Mouse (Mus musculus) left cerebral cortex, postnatal 25 days (tissue): ENCODE data around the gene Snx32. TPM values are rescaled to one million over a fixed set of nuclear protein-coding genes. Genes with fewer than 3 reads are reported as not detected.

Experiments
- DNase-seq, 2 experiments: peaks; one replicate each; pipeline ENCODE4 v3.0.0; 2022; ENCODE audit warnings: low spot score in 2 of 2, mixed read lengths in 1 of 2
- intact Hi-C: fragments of 180-260 bp; cut with DNase I; formaldehyde crosslinking; loops from one replicate; pipeline ENCODE4 v1.15.1; 2025
- total RNA-seq, 2 experiments: library from RNA; stranded (reverse); gene quantifications; 2 replicates each; pipeline ENCODE4 v1.2.3; 2021

Gene Snx32
- total RNA-seq, 2 experiments from 2014 or later, result 80.4 to 81.0 TPM

DNA sequence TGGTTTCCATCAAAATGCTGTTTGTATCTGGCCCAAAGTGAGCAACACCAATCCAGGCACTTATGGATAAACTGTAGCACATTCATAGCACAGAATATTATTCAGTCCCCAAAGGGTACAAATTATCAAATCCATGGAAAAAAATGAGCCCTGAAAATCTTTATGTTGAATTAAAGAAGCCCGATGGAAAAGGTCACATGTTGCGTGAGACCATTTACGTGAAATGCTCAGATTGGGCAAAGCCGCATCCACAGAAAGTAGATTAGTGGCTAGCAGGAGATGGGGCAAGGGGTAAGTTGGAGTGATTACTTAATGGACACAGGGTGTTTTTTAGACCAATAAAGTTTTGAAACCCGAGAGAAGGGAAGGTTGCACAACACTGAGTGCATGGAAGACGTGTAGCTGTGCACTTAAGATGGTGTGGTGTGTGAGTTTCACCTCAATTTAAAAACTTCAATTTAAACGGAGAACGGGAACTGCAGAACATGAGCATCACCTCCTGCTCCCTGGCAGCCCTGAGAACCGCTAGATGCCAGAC, 65.9 kb downstream of the Snx32 start:
- intact Hi-C loops, result no loop called here
- DNase-seq, result no peak

Other genes starting within 250 kb of the Snx32 start
- gene Pacs1, start 237.4 kb downstream of the Snx32 start, total RNA-seq, result 10 to 100 TPM; 60.3 to 62.2 TPM
- gene Sf3b2, start 215.1 kb downstream of the Snx32 start, total RNA-seq, result 100 to 1,000 TPM; 196 to 198 TPM
- 10 to 100 TPM; 84.3 to 92.4 TPM for gene Gal3st3, start 212.2 kb downstream of the Snx32 start, total RNA-seq
- gene Catsper1, start 174.8 kb downstream of the Snx32 start, total RNA-seq, result not detected
- 10 to 100 TPM; 21.2 to 23.9 TPM for gene Cst6, start 161.0 kb downstream of the Snx32 start, total RNA-seq
- 10 to 100 TPM; 24.9 to 25.6 TPM for gene Eif1ad, start 143.8 kb downstream of the Snx32 start, total RNA-seq
- 10 to 100 TPM; 83.4 to 84.4 TPM for gene Banf1, start 143.4 kb downstream of the Snx32 start, total RNA-seq
- gene Sart1, start 121.8 kb downstream of the Snx32 start, total RNA-seq, result 10 to 100 TPM; 87.9 to 92.8 TPM
- not detected for gene Tsga10ip, start 108.0 kb downstream of the Snx32 start, total RNA-seq
- 100 to 1,000 TPM; 197 to 233 TPM for gene Drap1, start 85.6 kb downstream of the Snx32 start, total RNA-seq
- gene AI837181, start 85.4 kb downstream of the Snx32 start, total RNA-seq, result 10 to 100 TPM; 70.2 to 73.3 TPM
- not detected for gene Fosl1, start 63.0 kb downstream of the Snx32 start, total RNA-seq
- gene Ccdc85b, start 52.6 kb downstream of the Snx32 start, total RNA-seq, result 10 to 100 TPM; 26.4 to 27.9 TPM
- 10 to 100 TPM; 81.9 to 92.9 TPM for gene Fibp, start 49.9 kb downstream of the Snx32 start, total RNA-seq
- under 1 TPM; 0.73 to 0.80 TPM for gene Ctsw, start 42.0 kb downstream of the Snx32 start, total RNA-seq
- gene Efemp2, start 36.6 kb downstream of the Snx32 start, total RNA-seq, result 10 to 100 TPM; 15.2 to 16.4 TPM
- gene Mus81, start 22.1 kb downstream of the Snx32 start, total RNA-seq, result 10 to 100 TPM; 30.7 to 30.9 TPM
- 1,000 to 10,000 TPM; 1,474 to 1,552 TPM for gene Cfl1, start 20.1 kb downstream of the Snx32 start, total RNA-seq
- 1 to 10 TPM; 5.1 to 7.7 TPM for gene 1700020D05Rik, start 6.8 kb downstream of the Snx32 start, total RNA-seq
- gene Ovol1, start 50.1 kb upstream of the Snx32 start, total RNA-seq, result not detected
- 1 to 10 TPM; 5.2 to 6.4 TPM for gene Ap5b1, start 57.5 kb upstream of the Snx32 start, total RNA-seq
- gene Rnaseh2c, start 91.3 kb upstream of the Snx32 start, total RNA-seq, result 10 to 100 TPM; 68.0 to 82.1 TPM
- gene Kat5, start 99.7 kb upstream of the Snx32 start, total RNA-seq, result 10 to 100 TPM; 83.9 to 93.4 TPM
- 10 to 100 TPM; 20.5 to 20.6 TPM for gene Rela, start 126.9 kb upstream of the Snx32 start, total RNA-seq
- 10 to 100 TPM; 14.5 to 18.7 TPM for gene Sipa1, start 153.2 kb upstream of the Snx32 start, total RNA-seq
- 10 to 100 TPM; 16.1 to 17.2 TPM for gene Map3k11, start 178.2 kb upstream of the Snx32 start, total RNA-seq
- gene Pcnx3, start 178.4 kb upstream of the Snx32 start, total RNA-seq, result 10 to 100 TPM; 63.6 to 67.9 TPM
- not detected for gene Kcnk7, start 193.8 kb upstream of the Snx32 start, total RNA-seq
- gene Ehbp1l1, start 215.8 kb upstream of the Snx32 start, total RNA-seq, result 10 to 100 TPM; 24.6 to 27.3 TPM
- gene Fam89b, start 219.1 kb upstream of the Snx32 start, total RNA-seq, result 10 to 100 TPM; 30.0 to 30.2 TPM
- 10 to 100 TPM; 27.0 to 31.6 TPM for gene Ltbp3, start 230.4 kb upstream of the Snx32 start, total RNA-seq